Mouse (Mus musculus) myocyte (in vitro differentiated cells): Measurements from ENCODE around the gene Usp31.

Experiments used
- POLR2A ChIP-seq: IDR thresholded peaks from one replicate; pipeline ENCODE4 v1.6.1; 2011; ENCODE audit warnings: low read depth, mild to moderate bottlenecking, control low read depth, moderate library complexity; ENCODE audit not compliant: insufficient read length
- TCF12 ChIP-seq: IDR thresholded peaks from one replicate; pipeline ENCODE4 v1.6.1; 2011; ENCODE audit warnings: mild to moderate bottlenecking, control low read depth; ENCODE audit not compliant: poor library complexity, insufficient read depth, severe bottlenecking

- TF ChIP-seq POLR2A (no peak), TCF12 (no peak)
Measured at GRCm38 (mm10) chr7:121689338-121689737, 17.7 kb downstream of the Usp31 start.
